Comparison of ENCODE assay signal across 12 mouse cellular contexts in the genomic region with DNA sequence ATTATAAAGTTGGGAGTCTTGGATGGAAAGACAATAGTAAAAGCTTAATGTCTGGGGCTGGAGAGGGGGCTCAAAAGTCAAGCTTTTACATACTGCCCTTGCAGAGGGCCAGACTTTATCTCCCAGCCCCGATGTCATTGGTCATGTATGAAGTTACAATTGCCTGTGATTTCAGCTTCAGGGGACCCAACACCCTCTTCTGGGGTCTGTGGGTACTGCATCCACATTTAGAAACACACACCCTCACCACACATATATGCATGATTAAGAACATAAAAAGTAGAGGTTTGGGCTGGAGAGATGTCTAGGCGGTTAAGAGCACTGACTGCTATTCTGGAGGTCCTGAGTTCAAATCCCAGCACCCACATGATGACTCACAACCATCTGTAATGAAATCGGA. TPM values are rescaled to one million over a fixed set of nuclear protein-coding genes. Genes with fewer than 3 reads are reported as not detected.
DNase-seq lines count a peak whose midpoint lies in the region; ATAC-seq and TF ChIP-seq lines count a peak whose summit lies in the region.
"Had no signal": no experiment of that assay in that cellular context is flagged by ENCODE, and none has a peak within 500 bp of the region (broad histone marks: within the 10 kb centered on the region; RNA-seq: fewer than 3 reads in every experiment).

No protein-coding gene starts in this region.

- peak; percentile 22; the same call in 1 of the 2 replicates for TF ChIP-seq CTCF in liver, adult 2 months (IDR thresholded peaks at IDR 0.05; ENCODE audit: low read depth, low read length)
- TF ChIP-seq CTCF in MEL (IDR thresholded peaks at IDR 0.05 in 2 of 3, conservative IDR thresholded peaks at IDR 0.05 in 1 of 3; ENCODE audit: control insufficient read depth in 1 of 3, insufficient read depth in 1 of 3, low read depth in 2 of 3, low read length in 3 of 3, poor library complexity in 1 of 3, severe bottlenecking in 1 of 3), result peak in 1 of 3 experiments; percentile 25; a peak in 2 of 6 replicates

- TF ChIP-seq RAD21 in MEL (IDR thresholded peaks at IDR 0.05; ENCODE audit: low read depth, low read length), result no peak

- TF ChIP-seq EP300 in MEL (IDR thresholded peaks at IDR 0.05; ENCODE audit: low read depth in 1 of 2, low read length in 2 of 2), result no peak

- no peaks in the 10 kb centered on the region for H3K4me1 ChIP-seq in liver, adult 2 months (ENCODE audit: control insufficient read depth, insufficient read depth, low read length)
- no peaks in the 10 kb centered on the region for H3K4me1 ChIP-seq in liver, embryonic 12.5 days
- no peaks in the 10 kb centered on the region for H3K4me1 ChIP-seq in MEL (ENCODE audit: control insufficient read depth in 1 of 2, insufficient read depth in 2 of 2, low read length in 2 of 2)
- H3K4me1 ChIP-seq: forebrain, embryonic 12.5 days; hindbrain, embryonic 12.5 days; stomach, embryonic 15.5 days had no signal

- H3K27me3 ChIP-seq in liver, adult 2 months (ENCODE audit: control insufficient read depth, insufficient read depth, low read length), result no peaks in the 10 kb centered on the region
- no peaks in the 10 kb centered on the region for H3K27me3 ChIP-seq in liver, embryonic 12.5 days (replicated peaks)
- H3K27me3 ChIP-seq in MEL (ENCODE audit: control insufficient read depth in 1 of 2, insufficient read depth in 2 of 2, low read length in 2 of 2), result no peaks in the 10 kb centered on the region
- H3K27me3 ChIP-seq: forebrain, embryonic 12.5 days; hindbrain, embryonic 12.5 days; stomach, embryonic 15.5 days had no signal

- intact Hi-C loops in gastrocnemius, postnatal 36 days (cut with DNase I), result no loop called here

- H3K4me2 ChIP-seq in liver, embryonic 12.5 days, result no peak overlapping the region
- H3K4me2 ChIP-seq: forebrain, embryonic 12.5 days; hindbrain, embryonic 12.5 days; stomach, embryonic 15.5 days had no signal

- DNase-seq in gastrocnemius, postnatal 10 days, result peak; percentile 16
- no peak for DNase-seq in gastrocnemius, postnatal 36 days
- peak; percentile 22 for DNase-seq in liver, adult 2 months (ENCODE audit: extremely low read depth, low read depth, low spot score)
- DNase-seq in MEL (ENCODE audit: low read depth, low spot score), result peak; percentile 6
- DNase-seq in lung, postnatal 25 days (ENCODE audit: low spot score), result peak; percentile 29
- no peak for DNase-seq in frontal cortex, postnatal 10 days (ENCODE audit: low spot score in 2 of 2)
- no peak for DNase-seq in right cerebral cortex, adult 2 months (ENCODE audit: low spot score in 2 of 2)

- H3K79me2 ChIP-seq in liver, adult 2 months (ENCODE audit: control insufficient read depth, insufficient read depth, low read length), result no peaks in the 10 kb centered on the region
- H3K79me2 ChIP-seq in MEL (ENCODE audit: control insufficient read depth, insufficient read depth, low read length, poor library complexity), result no peaks in the 10 kb centered on the region

- no peak overlapping the region for H3K4me3 ChIP-seq in liver, adult 2 months (ENCODE audit: insufficient read depth, low read depth, low read length)
- no peak overlapping the region for H3K4me3 ChIP-seq in liver, embryonic 12.5 days
- H3K4me3 ChIP-seq in MEL (ENCODE audit: control insufficient read depth in 1 of 2, insufficient read depth in 1 of 2, low read depth in 2 of 2, low read length in 2 of 2), result no peak overlapping the region
- H3K4me3 ChIP-seq: forebrain, embryonic 12.5 days; hindbrain, embryonic 12.5 days; stomach, embryonic 15.5 days had no signal

- no peak overlapping the region for H3K27ac ChIP-seq in liver, adult 2 months (replicated peaks; ENCODE audit: insufficient read depth, low read depth, low read length)
- no peak overlapping the region for H3K27ac ChIP-seq in liver, embryonic 12.5 days
- H3K27ac ChIP-seq in MEL (ENCODE audit: control insufficient read depth, low read depth, low read length), result no peak overlapping the region
- H3K27ac ChIP-seq: forebrain, embryonic 12.5 days; hindbrain, embryonic 12.5 days; stomach, embryonic 15.5 days had no signal

- H3K9ac ChIP-seq in liver, adult 2 months (ENCODE audit: low read depth, low read length), result no peak overlapping the region
- H3K9ac ChIP-seq in liver, embryonic 12.5 days, result no peak overlapping the region
- H3K9ac ChIP-seq in MEL (ENCODE audit: control insufficient read depth, low read depth, low read length, poor library complexity, severe bottlenecking), result no peak overlapping the region
- H3K9ac ChIP-seq: forebrain, embryonic 12.5 days; hindbrain, embryonic 12.5 days; stomach, embryonic 15.5 days had no signal

- no peak for ATAC-seq in liver, embryonic 12.5 days

- 0 out of 2 replicates have a peak, but pooled peaks cover 6% of the 10 kb centered on the region for H3K9me3 ChIP-seq in liver, embryonic 12.5 days (replicated peaks)
- H3K9me3 ChIP-seq in MEL (replicated peaks; ENCODE audit: insufficient read depth, low read length), result no peaks in the 10 kb centered on the region
- H3K9me3 ChIP-seq: forebrain, embryonic 12.5 days had no signal

- no peaks in the 10 kb centered on the region for H3K36me3 ChIP-seq in liver, adult 2 months (ENCODE audit: control insufficient read depth, insufficient read depth, low read length)
- no peaks in the 10 kb centered on the region for H3K36me3 ChIP-seq in liver, embryonic 12.5 days
- no peaks in the 10 kb centered on the region for H3K36me3 ChIP-seq in MEL (ENCODE audit: control insufficient read depth in 1 of 2, insufficient read depth in 2 of 2, low read length in 2 of 2)
- H3K36me3 ChIP-seq: forebrain, embryonic 12.5 days; hindbrain, embryonic 12.5 days; stomach, embryonic 15.5 days had no signal

- WGBS in liver, adult 2 months, result 81% methylated on average over 3 of the region's 3 CpGs
- whole genome bisulfite sequencing in liver, embryonic 12.5 days (ENCODE audit: insufficient replicate concordance), result 57% methylated on average over 3 of the region's 3 CpGs

- no peak for TF ChIP-seq POLR2A in liver, adult 2 months (IDR thresholded peaks at IDR 0.05; ENCODE audit: extremely low read depth, insufficient read depth, low read length)
- TF ChIP-seq POLR2A in MEL (IDR thresholded peaks at IDR 0.05; ENCODE audit: control insufficient read depth in 1 of 2, insufficient read depth in 1 of 2, low read depth in 1 of 2, low read length in 2 of 2, poor library complexity in 1 of 2), result no peak

TF ChIP-seq in MEL, 35 proteins besides CTCF, POLR2A, EP300 and RAD21:
- no peak for TF ChIP-seq CHD1 (IDR thresholded peaks at IDR 0.05; ENCODE audit: low read depth, low read length)
- TF ChIP-seq NELFE (IDR thresholded peaks at IDR 0.05; ENCODE audit: low read depth, low read length), result no peak
- no peak for TF ChIP-seq POLR2AphosphoS2 (IDR thresholded peaks at IDR 0.05; ENCODE audit: low read length)
- no peak for TF ChIP-seq RCOR1 (IDR thresholded peaks at IDR 0.05; ENCODE audit: low read depth, low read length)
- TF ChIP-seq MAZ (IDR thresholded peaks at IDR 0.05; ENCODE audit: low read depth, low read length), result no peak
- TF ChIP-seq TAL1 (IDR thresholded peaks at IDR 0.05; ENCODE audit: low read length), result no peak
- no peak for TF ChIP-seq NRF1 (IDR thresholded peaks at IDR 0.05; ENCODE audit: insufficient read depth, low read depth, low read length, poor library complexity, severe bottlenecking)
- TF ChIP-seq USF1 (IDR thresholded peaks at IDR 0.05; ENCODE audit: low read depth, low read length), result no peak
- TF ChIP-seq UBTF (IDR thresholded peaks at IDR 0.05; ENCODE audit: borderline replicate concordance, insufficient read depth, low read depth, low read length), result no peak
- no peak for TF ChIP-seq ZKSCAN1 (IDR thresholded peaks at IDR 0.05; ENCODE audit: low read depth, low read length)
- TF ChIP-seq SIN3A (IDR thresholded peaks at IDR 0.05; ENCODE audit: low read length), result no peak
- no peak for TF ChIP-seq ELF1 (IDR thresholded peaks at IDR 0.05; ENCODE audit: low read depth, low read length)
- no peak for TF ChIP-seq GABPA (IDR thresholded peaks at IDR 0.05; ENCODE audit: low read depth, low read length)

RNA-seq across cellular contexts. Expression of a gene that starts 23.9 kb away (rescaled TPM):
- total RNA-seq in gastrocnemius, postnatal 10 days (2021), result 1 to 10 TPM; 2.2 to 4.0 TPM
- under 1 TPM; 0.51 to 0.52 TPM for total RNA-seq in gastrocnemius, postnatal 36 days (2021)
- total RNA-seq in liver, adult 2 months (2014; rRNA removed), result 7.9 and 11.7 TPM in 2 replicates
- polyA plus RNA-seq in liver, adult 2 months (2012; rRNA removed), result 7.7 and 10.3 TPM in 2 replicates
- polyA plus RNA-seq in liver, embryonic 12.5 days (2016; fragmentation: Nextera tagmentation; extraction: Ambion mirVana), result 4.6 and 5.4 TPM in 2 replicates
- total RNA-seq in MEL (2012; rRNA removed), result not detected in 2 replicates
- under 1 TPM in 1 of 2 experiments, not detected in 1; 0.06 TPM for polyA plus RNA-seq in MEL (2012; ENCODE audit: insufficient read depth in 1 of 2, insufficient read length in 2 of 2, low read depth in 1 of 2, low replicate concordance in 2 of 2, missing spikeins in 1 of 2)
- total RNA-seq: megakaryocyte-erythroid progenitor cell, adult 5-6 weeks had no signal

Comparison
In these comparisons a context has a peak if more than half of its experiments do, and no peak if none do; other contexts are left out.
1. DNase-seq: peak in gastrocnemius, postnatal 10 days (single experiment), liver, adult 2 months (single experiment), MEL (single experiment) and lung, postnatal 25 days (single experiment); none in gastrocnemius, postnatal 36 days (0 of 2), frontal cortex, postnatal 10 days (0 of 2) and right cerebral cortex, adult 2 months (0 of 2).